ENCODE assay signal across 9 mouse cellular contexts in genomic region chr2:10098598-10099215, GRCm38 (mm10). TPM values are rescaled to one million over a fixed set of nuclear protein-coding genes. Genes with fewer than 3 reads are reported as not detected.
A peak's percentile ranks its signal among the peaks of the same experiment; 100 is the strongest.
DNase-seq lines count a peak whose midpoint lies in the region; ATAC-seq and TF ChIP-seq lines count a peak whose summit lies in the region.
"Had no signal": no experiment of that assay in that cellular context is flagged by ENCODE, and none has a peak within 500 bp of the region (broad histone marks: within the 10 kb centered on the region; RNA-seq: fewer than 3 reads in every experiment).

No protein-coding gene starts in this region.

- intact Hi-C loops in heart, postnatal 10 days (cut with DNase I): no loop called here

- H3K27me3 ChIP-seq in heart, embryonic 10.5 days (ENCODE audit: insufficient read depth, poor library complexity, severe bottlenecking): no peaks in the 10 kb centered on the region
- H3K27me3 ChIP-seq in C2C12 (ENCODE audit: control insufficient read depth, insufficient read depth, insufficient read length): no peaks in the 10 kb centered on the region
- no peaks in the 10 kb centered on the region for H3K27me3 ChIP-seq in forebrain, embryonic 11.5 days (ENCODE audit: control insufficient read depth, insufficient read depth, low read length)
- peaks cover 3% of the 10 kb centered on the region; the same call in 1 of the 2 replicates for H3K27me3 ChIP-seq in midbrain, embryonic 13.5 days

- H3K9ac ChIP-seq in forebrain, embryonic 11.5 days (ENCODE audit: low read length): no peak overlapping the region
- H3K9ac ChIP-seq in midbrain, embryonic 13.5 days (replicated peaks): no peak overlapping the region

- no peaks in the 10 kb centered on the region for H3K79me2 ChIP-seq in C2C12 (ENCODE audit: control insufficient read depth, insufficient read depth)

- no peaks in the 10 kb centered on the region for H3K79me3 ChIP-seq in C2C12 (ENCODE audit: low read depth)

- ATAC-seq in forebrain, embryonic 11.5 days (replicated peaks; ENCODE audit: low FRiP score): no peak
- peak; percentile 22; the same call in 1 of the 2 replicates for ATAC-seq in midbrain, embryonic 13.5 days

- 38% methylated on average over 9 of the region's 9 CpGs for WGBS in heart, embryonic 10.5 days
- 43% methylated on average over 9 of the region's 9 CpGs for WGBS in forebrain, embryonic 11.5 days
- 40% methylated on average over 9 of the region's 9 CpGs for WGBS in midbrain, embryonic 13.5 days

- peaks cover 3% of the 10 kb centered on the region; the same call in 1 of the 2 replicates for H3K4me1 ChIP-seq in heart, embryonic 10.5 days
- no peaks in the 10 kb centered on the region for H3K4me1 ChIP-seq in forebrain, embryonic 11.5 days (replicated peaks; ENCODE audit: control insufficient read depth, insufficient read depth, low read length)
- H3K4me1 ChIP-seq in midbrain, embryonic 13.5 days (replicated peaks): no peaks in the 10 kb centered on the region

- H3K36me3 ChIP-seq in heart, embryonic 10.5 days: no peaks in the 10 kb centered on the region
- no peaks in the 10 kb centered on the region for H3K36me3 ChIP-seq in C2C12 (ENCODE audit: control insufficient read depth, insufficient read depth)
- H3K36me3 ChIP-seq in forebrain, embryonic 11.5 days (ENCODE audit: control insufficient read depth, insufficient read depth, low read length): no peaks in the 10 kb centered on the region
- peaks cover 9% of the 10 kb centered on the region; the same call in 1 of the 2 replicates for H3K36me3 ChIP-seq in midbrain, embryonic 13.5 days

- TF ChIP-seq CTCF in C2C12 (IDR thresholded peaks at IDR 0.05; ENCODE audit: control insufficient read depth, insufficient read depth, insufficient read length): peak; percentile 16

- no peak overlapping the region for H3K4me2 ChIP-seq in forebrain, embryonic 11.5 days (ENCODE audit: low read depth, low read length, severe bottlenecking)
- no peak overlapping the region for H3K4me2 ChIP-seq in midbrain, embryonic 13.5 days (replicated peaks)

- no peak overlapping the region for H3K27ac ChIP-seq in heart, embryonic 10.5 days
- H3K27ac ChIP-seq in forebrain, embryonic 11.5 days (ENCODE audit: low read depth, low read length): no peak overlapping the region
- no peak overlapping the region for H3K27ac ChIP-seq in midbrain, embryonic 13.5 days

- no peak overlapping the region for H3K4me3 ChIP-seq in heart, embryonic 10.5 days
- no peak overlapping the region for H3K4me3 ChIP-seq in C2C12 (ENCODE audit: insufficient read depth, poor library complexity, severe bottlenecking)
- H3K4me3 ChIP-seq in forebrain, embryonic 11.5 days (ENCODE audit: low read depth, low read length): no peak overlapping the region
- no peak overlapping the region for H3K4me3 ChIP-seq in midbrain, embryonic 13.5 days (replicated peaks)

- no peak overlapping the region for H3ac ChIP-seq in C2C12 (ENCODE audit: control insufficient read depth, insufficient read length, low read depth)

- peak; percentile 32 to 65 for DNase-seq in heart, postnatal 10 days
- DNase-seq in heart, embryonic 10.5 days (ENCODE audit: low spot score): no peak
- peak; percentile 49 for DNase-seq in adrenal gland, postnatal 14 days
- peak; percentile 75 for DNase-seq in forebrain, embryonic 11.5 days (ENCODE audit: low spot score)
- peak; percentile 43 to 79 for DNase-seq in kidney, postnatal 36 days
- no peak for DNase-seq in spleen, adult 12 weeks (ENCODE audit: low spot score)

- H3K9me3 ChIP-seq in heart, embryonic 10.5 days: no peaks in the 10 kb centered on the region
- H3K9me3 ChIP-seq in forebrain, embryonic 11.5 days (ENCODE audit: control insufficient read depth, low read length): no peaks in the 10 kb centered on the region
- no peaks in the 10 kb centered on the region for H3K9me3 ChIP-seq in midbrain, embryonic 13.5 days

TF ChIP-seq in C2C12, 6 proteins besides CTCF, POLR2A, EP300 and RAD21:
- TF ChIP-seq USF1 (IDR thresholded peaks at IDR 0.05; ENCODE audit: low read depth) (no peak), FOSL1 (IDR thresholded peaks at IDR 0.05; ENCODE audit: insufficient read depth, low read length, poor library complexity, severe bottlenecking) (no peak), MYOG (IDR thresholded peaks at IDR 0.05; ENCODE audit: control insufficient read depth, extremely low read depth, insufficient read length) (no peak), MYOD1 (IDR thresholded peaks at IDR 0.05; ENCODE audit: control insufficient read depth, insufficient read length, low read depth) (no peak), MAX (IDR thresholded peaks at IDR 0.05) (no peak), CEBPB (IDR thresholded peaks at IDR 0.05; ENCODE audit: low read depth) (no peak)

RNA-seq across cellular contexts. Expression of gene Kin, which starts 18.3 kb away (rescaled TPM):
- total RNA-seq in heart, postnatal 10 days (2021): 10 to 100 TPM; 10.3 to 11.3 TPM
- 22.9 and 30.7 TPM in 2 replicates for polyA plus RNA-seq in heart, embryonic 10.5 days (2016; fragmentation: Nextera tagmentation; extraction: Ambion mirVana)
- polyA plus RNA-seq in C2C12 (2012; fragmentation: generic; extraction: Trizol): 7.5 TPM
- total RNA-seq in adrenal gland, postnatal 14 days (2021): 21.0 and 24.7 TPM in 2 replicates
- polyA plus RNA-seq in forebrain, embryonic 11.5 days (2014; fragmentation: Nextera tagmentation; extraction: Ambion mirVana): 40.2 and 40.4 TPM in 2 replicates
- 39.0 and 39.6 TPM in 2 replicates for polyA plus RNA-seq in midbrain, embryonic 13.5 days (2015; fragmentation: Nextera tagmentation; extraction: Ambion mirVana)

RNA-seq across cellular contexts. Expression of gene Atp5c1, which starts 18.4 kb away (rescaled TPM):
- 1,000 to 10,000 TPM; 1,250 to 1,330 TPM for total RNA-seq in heart, postnatal 10 days (2021)
- 853 and 1,049 TPM in 2 replicates for polyA plus RNA-seq in heart, embryonic 10.5 days (2016; fragmentation: Nextera tagmentation; extraction: Ambion mirVana)
- 526 TPM for polyA plus RNA-seq in C2C12 (2012; fragmentation: generic; extraction: Trizol)
- 563 and 581 TPM in 2 replicates for total RNA-seq in adrenal gland, postnatal 14 days (2021)
- polyA plus RNA-seq in forebrain, embryonic 11.5 days (2014; fragmentation: Nextera tagmentation; extraction: Ambion mirVana): 474 and 504 TPM in 2 replicates
- polyA plus RNA-seq in midbrain, embryonic 13.5 days (2015; fragmentation: Nextera tagmentation; extraction: Ambion mirVana): 500 and 520 TPM in 2 replicates

RNA-seq across cellular contexts. Expression of gene Itih2, which starts 32.5 kb away (rescaled TPM):
- total RNA-seq in heart, postnatal 10 days (2021): under 1 TPM; 0.14 to 0.32 TPM
- 1.8 and 57.3 TPM in 2 replicates for polyA plus RNA-seq in heart, embryonic 10.5 days (2016; fragmentation: Nextera tagmentation; extraction: Ambion mirVana)
- polyA plus RNA-seq in C2C12 (2012; fragmentation: generic; extraction: Trizol): not detected
- total RNA-seq in adrenal gland, postnatal 14 days (2021): 14.6 and 184 TPM in 2 replicates
- polyA plus RNA-seq in forebrain, embryonic 11.5 days (2014; fragmentation: Nextera tagmentation; extraction: Ambion mirVana): 0.12 and 0.16 TPM in 2 replicates
- polyA plus RNA-seq in midbrain, embryonic 13.5 days (2015; fragmentation: Nextera tagmentation; extraction: Ambion mirVana): 0.81 and 1.0 TPM in 2 replicates
- polyA plus RNA-seq: small intestine, adult 2 months had no signal

RNA-seq across cellular contexts. Expression of gene Taf3, which starts 50.3 kb away (rescaled TPM):
- total RNA-seq in heart, postnatal 10 days (2021): 1 to 10 TPM; 8.3 to 8.4 TPM
- polyA plus RNA-seq in heart, embryonic 10.5 days (2016; fragmentation: Nextera tagmentation; extraction: Ambion mirVana): 10.2 and 12.2 TPM in 2 replicates
- polyA plus RNA-seq in C2C12 (2012; fragmentation: generic; extraction: Trizol): 7.0 TPM
- 10.3 and 13.4 TPM in 2 replicates for total RNA-seq in adrenal gland, postnatal 14 days (2021)
- 18.8 and 19.4 TPM in 2 replicates for polyA plus RNA-seq in forebrain, embryonic 11.5 days (2014; fragmentation: Nextera tagmentation; extraction: Ambion mirVana)
- polyA plus RNA-seq in midbrain, embryonic 13.5 days (2015; fragmentation: Nextera tagmentation; extraction: Ambion mirVana): 16.4 and 18.0 TPM in 2 replicates

RNA-seq across cellular contexts. Expression of gene Itih5, which starts 54.7 kb away (rescaled TPM):
- 10 to 100 TPM; 33.3 to 35.8 TPM for total RNA-seq in heart, postnatal 10 days (2021)
- polyA plus RNA-seq in heart, embryonic 10.5 days (2016; fragmentation: Nextera tagmentation; extraction: Ambion mirVana): 3.1 and 4.7 TPM in 2 replicates
- polyA plus RNA-seq in C2C12 (2012; fragmentation: generic; extraction: Trizol): not detected
- 39.0 and 42.8 TPM in 2 replicates for total RNA-seq in adrenal gland, postnatal 14 days (2021)
- polyA plus RNA-seq in forebrain, embryonic 11.5 days (2014; fragmentation: Nextera tagmentation; extraction: Ambion mirVana): 3.5 and 3.7 TPM in 2 replicates
- polyA plus RNA-seq in midbrain, embryonic 13.5 days (2015; fragmentation: Nextera tagmentation; extraction: Ambion mirVana): 4.7 and 6.2 TPM in 2 replicates

Comparison
In these comparisons a context has a peak if more than half of its experiments do, and no peak if none do; other contexts are left out.
1. DNase-seq: peak in heart, postnatal 10 days (2 of 2), adrenal gland, postnatal 14 days (single experiment), forebrain, embryonic 11.5 days (single experiment) and kidney, postnatal 36 days (2 of 2); none in heart, embryonic 10.5 days (single experiment) and spleen, adult 12 weeks (single experiment).